Mouse (Mus musculus) forebrain, embryonic 15.5 days (tissue): ENCODE results near the gene Neu1. TPM values are rescaled to one million over a fixed set of nuclear protein-coding genes. Genes with fewer than 3 reads are reported as not detected.

Source experiments
- ATAC-seq: fragments of 200-750 bp; cut with Nextera tagmentation; replicated peaks from 2 replicates; pipeline ENCODE4 v1.8.0; 2017; ENCODE audit warnings: mild to moderate bottlenecking, moderate TSS enrichment, moderate library complexity
- H3K27ac ChIP-seq: fragments of 300-500 bp; sonication (generic); replicated peaks from 2 replicates; pipeline ENCODE4 v1.5.1; 2015; ENCODE audit warnings: mild to moderate bottlenecking, inconsistent platforms
- H3K27me3 ChIP-seq: fragments of 300-500 bp; sonication (generic); 2 replicates; pipeline ENCODE4 v1.6.1; 2015; ENCODE audit warnings: inconsistent platforms
- H3K36me3 ChIP-seq: fragments of 300-500 bp; sonication (generic); 2 replicates; pipeline ENCODE4 v1.6.1; 2015; ENCODE audit warnings: mild to moderate bottlenecking, inconsistent platforms
- H3K4me1 ChIP-seq: fragments of 300-500 bp; sonication (generic); 2 replicates; pipeline ENCODE4 v1.6.1; 2015; ENCODE audit warnings: inconsistent platforms
- H3K4me2 ChIP-seq: fragments of 300-500 bp; sonication (generic); replicated peaks from 2 replicates; pipeline ENCODE4 v1.6.1; 2015; ENCODE audit warnings: mild to moderate bottlenecking, inconsistent platforms
- H3K4me3 ChIP-seq: fragments of 300-500 bp; sonication (generic); 2 replicates; pipeline ENCODE4 v1.5.1; 2015; ENCODE audit warnings: mild to moderate bottlenecking, inconsistent platforms
- H3K9ac ChIP-seq: fragments of 300-500 bp; sonication (generic); replicated peaks from 2 replicates; pipeline ENCODE4 v1.6.1; 2015; ENCODE audit warnings: mild to moderate bottlenecking, inconsistent platforms
- H3K9me3 ChIP-seq: fragments of 300-500 bp; sonication (generic); 2 replicates; pipeline ENCODE4 v1.6.1; 2016; ENCODE audit warnings: inconsistent platforms
- WGBS: fragments of 180-500 bp; shearing (Covaris S2); methylation state at CpG from one replicate; pipeline ENCODE4 v1.1.7; 2015; ENCODE audit warnings: mixed read lengths; 5-methylcytosine and 5-hydroxymethylcytosine counted together
- polyA plus RNA-seq: library from polyadenylated mRNA; unstranded; fragments of >200 nt; fragmentation: Nextera tagmentation; extraction: Ambion mirVana; gene quantifications from 2 replicates; pipeline ENCODE4 v1.2.1, GENCODE M21; 2015

The Neu1 gene
- polyA plus RNA-seq, 1 experiment from 2014 or later: 31.0 TPM

- peaks cover 24% of the 10 kb centered on the region for H3K4me1 ChIP-seq
- H3K36me3 ChIP-seq: no peaks in the 10 kb centered on the region
- H3K9me3 ChIP-seq: no peaks in the 10 kb centered on the region
- no peak for ATAC-seq
- no peak overlapping the region for H3K9ac ChIP-seq
- H3K4me3 ChIP-seq: no peak overlapping the region
- H3K27me3 ChIP-seq: no peaks in the 10 kb centered on the region
- 90% methylated on average over 27 of the region's 27 CpGs for WGBS
- H3K27ac ChIP-seq: no peak overlapping the region
- no peak overlapping the region for H3K4me2 ChIP-seq
Observed at GRCm38 (mm10) chr17:34978239-34978638, 47.2 kb downstream of the Neu1 start.

- H3K36me3 ChIP-seq: no peaks in the 10 kb centered on the region
- H3K27ac ChIP-seq: no peak overlapping the region
- H3K4me1 ChIP-seq: peaks cover 24% of the 10 kb centered on the region
- no peak for ATAC-seq
- no peaks in the 10 kb centered on the region for H3K9me3 ChIP-seq
- H3K27me3 ChIP-seq: no peaks in the 10 kb centered on the region
- no peak overlapping the region for H3K4me3 ChIP-seq
- H3K4me2 ChIP-seq: no peak overlapping the region
- WGBS: 92% methylated on average over 4 of the region's 4 CpGs
- H3K9ac ChIP-seq: no peak overlapping the region
Observed at GRCm38 (mm10) chr17:34979631-34980030, 48.6 kb downstream of the Neu1 start.

DNA sequence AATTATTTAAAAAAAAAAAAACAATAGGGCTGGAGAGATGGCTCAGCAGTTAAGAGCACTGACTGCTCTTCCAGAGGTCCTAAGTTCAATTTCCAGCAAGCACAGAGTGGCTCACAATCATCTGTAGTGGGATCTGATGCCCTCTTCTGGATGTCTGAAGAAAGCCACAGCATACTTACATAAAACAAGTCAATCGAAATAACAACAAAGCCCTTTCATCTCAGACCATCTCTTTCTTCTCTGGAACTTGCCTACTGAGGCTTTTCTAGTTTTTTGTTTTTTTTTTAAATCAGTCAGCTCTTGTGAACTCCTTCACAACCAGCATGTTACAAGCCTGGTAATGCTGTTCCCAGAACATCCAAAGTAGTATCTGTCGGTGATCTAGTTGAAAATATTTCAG lies 49.6 kb downstream of the Neu1 start:
- peaks cover 8% of the 10 kb centered on the region for H3K36me3 ChIP-seq
- ATAC-seq: no peak
- H3K9ac ChIP-seq: peak overlapping the region; percentile 96
- H3K9me3 ChIP-seq: no peaks in the 10 kb centered on the region
- 15% methylated on average over 2 of the region's 2 CpGs for WGBS
- H3K4me1 ChIP-seq: peaks cover 24% of the 10 kb centered on the region
- peak overlapping the region; percentile 99; the same call in 1 of the 2 replicates for H3K27ac ChIP-seq
- peak overlapping the region; percentile 94 for H3K4me3 ChIP-seq
- H3K27me3 ChIP-seq: no peaks in the 10 kb centered on the region
- H3K4me2 ChIP-seq: peak overlapping the region; percentile 79

GRCm38 (mm10) chr17:34981690-34982180 lies 50.7 kb downstream of the Neu1 start, which contains the start of gene Lsm2:
Gene Lsm2 (plus strand): TSS chr17:34981862.
- WGBS: 1% methylated on average over 58 of the region's 58 CpGs
- H3K36me3 ChIP-seq: peaks cover 18% of the 10 kb centered on the region
- no peaks in the 10 kb centered on the region for H3K27me3 ChIP-seq
- peaks cover 24% of the 10 kb centered on the region for H3K4me1 ChIP-seq
- H3K9me3 ChIP-seq: no peaks in the 10 kb centered on the region
- peak; percentile 97 for ATAC-seq
- H3K4me3 ChIP-seq: peak within 1 kb of the TSS; percentile 94
- peak within 1 kb of the TSS; percentile 99 for H3K27ac ChIP-seq
- H3K9ac ChIP-seq: peak within 1 kb of the TSS; percentile 96
- H3K4me2 ChIP-seq: peak within 1 kb of the TSS; percentile 79

DNA sequence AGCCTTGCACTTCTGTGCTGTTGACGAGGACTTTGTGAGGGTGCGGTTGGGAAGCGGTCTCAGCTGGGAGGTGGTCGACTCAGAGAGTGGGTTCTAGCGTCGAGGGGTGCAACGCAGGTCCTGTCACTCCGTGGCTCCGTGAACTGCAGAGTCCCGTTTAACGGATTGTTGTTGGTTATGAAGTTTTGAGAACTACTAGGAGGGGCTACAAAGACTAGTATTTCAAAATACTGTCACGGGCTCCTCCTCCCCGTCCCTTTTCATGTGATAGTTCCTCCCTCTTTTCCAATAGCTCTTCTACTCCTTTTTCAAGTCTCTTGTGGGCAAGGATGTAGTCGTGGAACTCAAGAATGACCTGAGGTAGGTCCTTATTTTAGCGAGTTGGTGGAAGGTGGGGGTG lies 51.3 kb downstream of the Neu1 start:
- 0% methylated on average over 15 of the region's 15 CpGs for WGBS
- ATAC-seq: no peak
- H3K4me1 ChIP-seq: peaks cover 24% of the 10 kb centered on the region

DNA sequence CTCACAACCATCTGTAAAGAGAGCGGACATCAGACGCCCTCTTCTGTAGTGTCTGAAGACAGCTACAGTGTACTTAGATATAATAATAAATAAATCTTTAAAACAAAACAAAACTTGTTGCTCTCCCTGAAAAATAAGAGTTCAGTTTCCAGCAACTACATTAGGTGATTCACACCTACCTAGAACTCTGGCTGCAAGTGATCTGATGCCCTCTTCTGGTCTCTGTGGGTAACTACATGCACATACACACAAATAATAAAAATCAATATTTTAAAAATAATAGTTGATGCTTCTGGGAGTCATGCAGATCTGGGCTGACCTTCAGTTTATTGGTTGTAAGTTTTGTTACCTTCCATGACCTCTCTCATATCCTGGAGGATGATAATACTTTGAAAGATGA lies 53.2 kb downstream of the Neu1 start:
- no peak for ATAC-seq
- 80% methylated on average over 2 of the region's 2 CpGs for WGBS
- H3K27ac ChIP-seq: no peak overlapping the region

More for the DNA sequence above, 51.3 kb downstream of the Neu1 start:
- Histone ChIP-seq H3K36me3 (peaks cover 19% of the 10 kb centered on the region), H3K4me2 (peak overlapping the region; percentile 79), H3K9me3 (no peaks in the 10 kb centered on the region), H3K27me3 (no peaks in the 10 kb centered on the region), H3K4me3 (peak overlapping the region; percentile 94), H3K27ac (peak overlapping the region; percentile 99), H3K9ac (peak overlapping the region; percentile 96)

More for the DNA sequence above, 53.2 kb downstream of the Neu1 start:
- Histone ChIP-seq H3K36me3 (peaks cover 23% of the 10 kb centered on the region), H3K4me1 (peaks cover 24% of the 10 kb centered on the region), H3K9me3 (no peaks in the 10 kb centered on the region), H3K9ac (no peak overlapping the region), H3K27me3 (no peaks in the 10 kb centered on the region), H3K4me3 (no peak overlapping the region), H3K4me2 (no peak overlapping the region)

Other genes with a start within 250 kb of the Neu1 start
- 0.04 TPM in 1 of 2 replicates, not detected in the other for gene C4b, start 187.4 kb upstream of the Neu1 start, polyA plus RNA-seq
- gene Cyp21a1, start 126.7 kb upstream of the Neu1 start, polyA plus RNA-seq: not detected in 2 replicates
- 39.8 and 43.0 TPM in 2 replicates for gene Stk19, start 94.3 kb upstream of the Neu1 start, polyA plus RNA-seq
- gene Dxo, start 94.2 kb upstream of the Neu1 start, polyA plus RNA-seq: 75.2 and 77.8 TPM in 2 replicates
- 59.6 and 59.7 TPM in 2 replicates for gene Skiv2l, start 81.0 kb upstream of the Neu1 start, polyA plus RNA-seq
- 94.9 and 97.1 TPM in 2 replicates for gene Nelfe, start 80.9 kb upstream of the Neu1 start, polyA plus RNA-seq
- gene Cfb, start 68.7 kb upstream of the Neu1 start, polyA plus RNA-seq: 1.8 and 2.1 TPM in 2 replicates
- 9.5 and 9.9 TPM in 2 replicates for gene Zbtb12, start 51.8 kb upstream of the Neu1 start, polyA plus RNA-seq
- gene Gm20547, start 49.2 kb upstream of the Neu1 start, polyA plus RNA-seq: 0.17 TPM in 1 of 2 replicates, not detected in the other
- 0.77 and 1.5 TPM in 2 replicates for gene C2, start 33.0 kb upstream of the Neu1 start, polyA plus RNA-seq
- gene Ehmt2, start 32.8 kb upstream of the Neu1 start, polyA plus RNA-seq: 108 and 111 TPM in 2 replicates
- gene Slc44a4, start 16.8 kb upstream of the Neu1 start, polyA plus RNA-seq: not detected in 2 replicates
- 0.10 and 0.17 TPM in 2 replicates for gene Hspa1b, start 28.0 kb downstream of the Neu1 start, polyA plus RNA-seq
- gene Gm20481, start 38.7 kb downstream of the Neu1 start, polyA plus RNA-seq: not detected in 2 replicates
- 3.6 and 3.7 TPM in 2 replicates for gene Hspa1a, start 40.9 kb downstream of the Neu1 start, polyA plus RNA-seq
- gene Hspa1l, start 41.5 kb downstream of the Neu1 start, polyA plus RNA-seq: 1.5 TPM in 2 replicates
- gene Lsm2, start 50.6 kb downstream of the Neu1 start, polyA plus RNA-seq: 132 and 149 TPM in 2 replicates
- 82.9 and 88.6 TPM in 2 replicates for gene Vars, start 69.7 kb downstream of the Neu1 start, polyA plus RNA-seq
- gene Vwa7, start 85.3 kb downstream of the Neu1 start, polyA plus RNA-seq: 0.14 and 0.28 TPM in 2 replicates
- gene Sapcd1, start 96.8 kb downstream of the Neu1 start, polyA plus RNA-seq: 5.8 and 5.9 TPM in 2 replicates
- 2.8 and 3.2 TPM in 2 replicates for gene Msh5, start 115.5 kb downstream of the Neu1 start, polyA plus RNA-seq
- gene Clic1, start 118.7 kb downstream of the Neu1 start, polyA plus RNA-seq: 98.4 and 100 TPM in 2 replicates
- 540 and 556 TPM in 2 replicates for gene Ddah2, start 127.8 kb downstream of the Neu1 start, polyA plus RNA-seq
- gene Ly6g6c, start 134.1 kb downstream of the Neu1 start, polyA plus RNA-seq: not detected in 2 replicates
- gene Mpig6b, start 134.9 kb downstream of the Neu1 start, polyA plus RNA-seq: 0.15 and 0.17 TPM in 2 replicates
- 10.0 and 11.9 TPM in 2 replicates for gene Ly6g6e, start 145.6 kb downstream of the Neu1 start, polyA plus RNA-seq
- 0.46 and 0.47 TPM in 2 replicates for gene Ly6g6d, start 146.8 kb downstream of the Neu1 start, polyA plus RNA-seq
- gene Ly6g6f, start 154.4 kb downstream of the Neu1 start, polyA plus RNA-seq: 0.32 TPM in 1 of 2 replicates, not detected in the other
- 93.2 and 97.4 TPM in 2 replicates for gene Abhd16a, start 158.0 kb downstream of the Neu1 start, polyA plus RNA-seq
- gene Ly6g5c, start 177.0 kb downstream of the Neu1 start, polyA plus RNA-seq: not detected in 2 replicates
- gene Ly6g5b, start 184.2 kb downstream of the Neu1 start, polyA plus RNA-seq: 1.2 and 1.3 TPM in 2 replicates
- gene Gpank1, start 190.2 kb downstream of the Neu1 start, polyA plus RNA-seq: 29.3 and 32.0 TPM in 2 replicates
- gene Csnk2b, start 190.8 kb downstream of the Neu1 start, polyA plus RNA-seq: 307 and 309 TPM in 2 replicates
- 8.7 TPM in 2 replicates for gene D17H6S53E, start 195.1 kb downstream of the Neu1 start, polyA plus RNA-seq
- 0.28 and 0.31 TPM in 2 replicates for gene Apom, start 200.8 kb downstream of the Neu1 start, polyA plus RNA-seq
- 92.3 and 93.8 TPM in 2 replicates for gene Bag6, start 203.9 kb downstream of the Neu1 start, polyA plus RNA-seq
- gene Prrc2a, start 233.6 kb downstream of the Neu1 start, polyA plus RNA-seq: 185 and 208 TPM in 2 replicates
- 5.7 and 7.8 TPM in 2 replicates for gene Aif1, start 244.8 kb downstream of the Neu1 start, polyA plus RNA-seq